Mouse (Mus musculus) erythroblast, embryonic 14.5 days (primary cell): ENCODE results near the gene Exoc6b. TPM values are rescaled to one million over a fixed set of nuclear protein-coding genes. Genes with fewer than 3 reads are reported as not detected.

Experiments used
- H3K27me3 ChIP-seq: 2 replicates; pipeline ENCODE4 v1.6.1; 2012; ENCODE audit warnings: inconsistent platforms; ENCODE audit not compliant: control insufficient read depth
- H3K36me3 ChIP-seq: 2 replicates; pipeline ENCODE4 v1.6.1; 2012; ENCODE audit warnings: mild to moderate bottlenecking, inconsistent platforms; ENCODE audit not compliant: control insufficient read depth
- H3K4me1 ChIP-seq: 2 replicates; pipeline ENCODE4 v1.6.1; 2012; ENCODE audit warnings: inconsistent platforms; ENCODE audit not compliant: control insufficient read depth
- H3K4me3 ChIP-seq: replicated peaks from 2 replicates; pipeline ENCODE3; 2012; ENCODE audit warnings: moderate library complexity, mild to moderate bottlenecking, inconsistent platforms
- H3K9me3 ChIP-seq: 2 replicates; pipeline ENCODE4 v1.6.1; 2012; ENCODE audit warnings: low read length, inconsistent platforms, mixed read lengths; ENCODE audit not compliant: control insufficient read depth
- GATA1 ChIP-seq: IDR thresholded peaks from 2 replicates; pipeline ENCODE4 v1.6.1; 2012; ENCODE audit warnings: low read length, inconsistent platforms, mixed read lengths
- TAL1 ChIP-seq: IDR thresholded peaks from 3 replicates; pipeline ENCODE4 v1.6.1; 2012; ENCODE audit warnings: low read length, inconsistent platforms, mixed read lengths
- polyA plus RNA-seq: library from polyadenylated mRNA; stranded (reverse); fragments of >175 nt; gene quantifications from 2 replicates; pipeline ENCODE4 v1.2.3, GENCODE M21; 2012

The Exoc6b gene
- polyA plus RNA-seq, 1 experiment, result not detected

GRCm38 (mm10) chr6:84583371-84583770 lies 485.9 kb downstream of the Exoc6b start:
- H3K9me3 ChIP-seq, result no peaks in the 10 kb centered on the region; the same call in 1 of the 2 replicates
- H3K4me3 ChIP-seq, result no peak overlapping the region
- H3K4me1 ChIP-seq, result no peaks in the 10 kb centered on the region
- H3K36me3 ChIP-seq, result no peaks in the 10 kb centered on the region
- H3K27me3 ChIP-seq, result peaks cover 87% of the 10 kb centered on the region
- TF ChIP-seq GATA1 (no peak), TAL1 (no peak)

DNA sequence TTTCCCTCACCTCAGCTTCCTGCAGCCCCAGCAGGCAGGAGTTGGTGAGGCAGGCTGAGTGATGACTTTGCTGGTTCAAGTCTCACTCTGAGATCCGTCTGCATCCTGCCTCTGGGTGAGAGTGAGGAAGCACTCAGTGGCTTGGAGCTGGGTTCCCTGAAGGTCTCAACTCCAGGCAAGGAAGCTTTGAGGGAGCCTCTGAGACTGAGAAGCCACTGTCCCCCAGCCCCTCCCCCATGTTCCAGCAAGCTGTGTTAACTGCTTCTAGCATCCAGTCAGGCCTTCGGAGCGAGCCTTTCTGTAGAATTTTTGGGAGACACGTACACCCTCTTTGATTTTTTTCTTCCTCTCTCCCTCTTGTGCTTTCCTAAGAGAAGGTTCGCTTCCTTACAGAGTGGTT lies 486.5 kb downstream of the Exoc6b start:
- TF ChIP-seq TAL1 (no peak), GATA1 (no peak)
- H3K4me3 ChIP-seq, result no peak overlapping the region
- H3K9me3 ChIP-seq, result no peaks in the 10 kb centered on the region; the same call in 1 of the 2 replicates
- H3K36me3 ChIP-seq, result no peaks in the 10 kb centered on the region
- H3K27me3 ChIP-seq, result peaks cover 82% of the 10 kb centered on the region
- no peaks in the 10 kb centered on the region for H3K4me1 ChIP-seq

DNA sequence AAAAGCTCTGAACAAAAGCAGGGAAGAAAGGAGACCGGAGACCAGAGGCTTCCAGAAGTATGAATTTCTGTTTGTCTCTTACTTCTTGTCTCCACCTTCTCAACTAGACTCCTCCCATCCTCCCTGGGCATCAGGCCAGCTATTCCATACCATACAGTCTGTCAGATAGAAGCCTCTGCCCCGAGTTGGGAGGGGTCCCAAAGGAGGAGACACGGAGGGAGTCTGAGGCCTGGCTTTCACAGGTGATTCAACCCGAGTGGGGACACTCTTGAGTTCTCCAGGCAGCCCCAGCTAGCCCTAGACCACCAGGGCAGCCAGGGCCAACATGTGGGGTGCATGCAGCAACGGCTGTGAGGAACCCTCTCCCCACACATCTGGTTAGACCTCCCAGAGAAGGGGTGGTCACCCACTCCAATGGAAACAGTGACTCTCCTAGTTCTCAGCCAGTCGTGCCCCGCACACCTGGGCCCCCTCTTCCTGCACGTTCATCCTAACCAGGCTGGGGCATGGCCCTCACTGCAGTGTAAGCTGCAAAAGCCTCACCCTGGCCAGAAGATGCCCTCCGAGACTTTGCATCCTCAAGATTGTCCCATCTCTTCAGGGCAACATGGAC lies 487.4 kb downstream of the Exoc6b start:
- Histone ChIP-seq H3K9me3 (no peaks in the 10 kb centered on the region; the same call in 1 of the 2 replicates), H3K36me3 (no peaks in the 10 kb centered on the region), H3K4me1 (no peaks in the 10 kb centered on the region), H3K4me3 (no peak overlapping the region), H3K27me3 (peaks cover 73% of the 10 kb centered on the region)
- TF ChIP-seq TAL1, result no peak
- TF ChIP-seq GATA1, result no peak

DNA sequence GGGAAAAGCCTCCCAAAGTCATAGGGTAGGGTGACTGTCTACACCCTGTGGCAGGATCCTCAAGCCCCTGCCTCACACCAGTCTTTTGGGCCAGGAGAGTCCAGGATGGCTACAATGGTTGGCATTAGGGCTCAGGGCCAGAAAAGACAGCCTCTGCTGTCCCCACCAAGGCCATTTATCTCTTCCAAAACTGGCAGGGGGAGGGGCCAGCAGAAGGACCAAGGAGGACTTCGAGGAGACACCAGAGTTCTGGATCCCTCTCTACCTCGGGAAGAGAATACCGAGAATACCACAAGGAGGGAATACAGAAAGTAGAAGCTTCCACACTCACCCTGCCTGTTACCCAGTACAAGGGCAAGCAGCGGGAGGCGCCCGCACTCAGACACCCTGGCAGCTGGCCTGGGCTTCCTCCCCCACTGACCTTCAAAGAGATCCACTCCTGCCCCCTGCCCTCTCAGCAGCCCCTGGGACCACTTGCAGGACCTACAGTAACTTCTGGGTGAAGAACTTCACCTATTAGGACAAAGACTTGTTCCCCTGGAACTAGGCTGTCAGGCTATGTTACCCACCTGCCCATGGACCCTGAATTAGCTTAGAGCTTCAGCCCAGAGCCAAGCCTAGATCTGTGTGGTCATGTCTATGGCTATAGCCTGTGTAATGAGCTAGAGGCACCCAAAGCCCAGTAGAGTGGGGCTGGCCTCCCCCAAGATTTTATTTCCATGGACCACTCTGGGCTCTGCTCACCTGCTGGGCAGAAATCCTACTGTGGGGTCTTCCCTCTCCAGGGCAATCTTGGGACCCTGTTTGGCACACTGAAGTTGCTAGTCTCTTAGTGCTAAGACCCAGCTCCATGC lies 488.1 kb downstream of the Exoc6b start:
- Histone ChIP-seq H3K36me3 (no peaks in the 10 kb centered on the region), H3K4me1 (no peaks in the 10 kb centered on the region), H3K9me3 (no peaks in the 10 kb centered on the region; the same call in 1 of the 2 replicates), H3K4me3 (no peak overlapping the region), H3K27me3 (peaks cover 66% of the 10 kb centered on the region)
- TF ChIP-seq GATA1, result no peak
- TF ChIP-seq TAL1, result no peak

- Histone ChIP-seq H3K4me3 (no peak overlapping the region), H3K27me3 (peaks cover 54% of the 10 kb centered on the region), H3K9me3 (no peaks in the 10 kb centered on the region), H3K4me1 (no peaks in the 10 kb centered on the region), H3K36me3 (no peaks in the 10 kb centered on the region)
- no peak for TF ChIP-seq GATA1
- no peak for TF ChIP-seq TAL1
Measured at GRCm38 (mm10) chr6:84579508-84579907, 489.8 kb downstream of the Exoc6b start.

GRCm38 (mm10) chr6:84578928-84579327 lies 490.4 kb downstream of the Exoc6b start:
- no peaks in the 10 kb centered on the region for H3K9me3 ChIP-seq
- TF ChIP-seq TAL1, result no peak
- TF ChIP-seq GATA1, result no peak
- H3K4me1 ChIP-seq, result no peaks in the 10 kb centered on the region
- H3K36me3 ChIP-seq, result no peaks in the 10 kb centered on the region
- H3K27me3 ChIP-seq, result peaks cover 50% of the 10 kb centered on the region
- H3K4me3 ChIP-seq, result no peak overlapping the region

- Histone ChIP-seq H3K4me1 (no peaks in the 10 kb centered on the region), H3K36me3 (no peaks in the 10 kb centered on the region), H3K4me3 (no peak overlapping the region), H3K27me3 (peaks cover 40% of the 10 kb centered on the region), H3K9me3 (no peaks in the 10 kb centered on the region)
- TF ChIP-seq GATA1 (no peak), TAL1 (no peak)
Measured at GRCm38 (mm10) chr6:84577898-84578297, 491.4 kb downstream of the Exoc6b start.

DNA sequence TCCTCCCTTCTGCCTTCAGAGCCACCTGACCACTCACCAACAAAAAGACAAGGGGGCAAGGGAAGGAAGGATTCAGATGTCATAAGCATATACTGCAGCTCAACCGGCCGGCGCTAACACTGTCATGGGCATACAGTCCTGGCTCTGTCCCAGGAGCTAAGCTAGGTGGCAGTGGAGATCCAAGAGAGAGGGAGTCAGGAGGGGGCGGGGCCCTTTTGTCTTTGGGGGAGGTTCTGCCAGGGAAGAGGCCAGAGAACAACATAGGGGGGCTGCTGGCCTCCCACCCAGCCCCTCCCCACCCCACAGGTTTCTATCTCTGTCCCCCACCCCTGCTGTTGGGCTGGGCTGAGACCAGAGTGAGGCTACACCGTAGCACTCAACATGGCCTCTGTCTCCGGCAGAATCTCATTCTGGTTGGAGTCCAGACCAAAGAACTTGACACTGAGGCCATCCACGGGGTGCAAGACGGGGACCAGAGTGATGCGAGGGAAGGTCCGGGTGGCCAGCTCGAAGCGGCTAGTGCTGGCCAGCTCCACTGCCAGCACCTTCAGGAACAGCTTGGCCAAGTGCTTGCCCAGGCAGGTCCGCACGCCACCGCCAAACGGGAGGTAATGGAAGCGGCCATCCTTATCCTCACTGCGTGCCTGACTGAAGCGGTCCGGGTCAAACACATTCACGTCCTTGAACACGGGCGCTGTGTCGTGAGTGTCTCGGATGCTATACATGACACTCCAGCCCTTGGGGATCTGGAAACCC lies 495.2 kb downstream of the Exoc6b start:
- Histone ChIP-seq H3K4me3 (no peak overlapping the region), H3K4me1 (no peaks in the 10 kb centered on the region), H3K9me3 (no peaks in the 10 kb centered on the region), H3K36me3 (no peaks in the 10 kb centered on the region), H3K27me3 (peaks cover 7% of the 10 kb centered on the region)
- TF ChIP-seq TAL1 (no peak), GATA1 (no peak)

GRCm38 (mm10) chr6:84570039-84570438 lies 499.3 kb downstream of the Exoc6b start:
- Histone ChIP-seq H3K36me3 (no peaks in the 10 kb centered on the region), H3K9me3 (no peaks in the 10 kb centered on the region), H3K27me3 (peaks cover 5% of the 10 kb centered on the region), H3K4me3 (no peak overlapping the region), H3K4me1 (no peaks in the 10 kb centered on the region)
- no peak for TF ChIP-seq GATA1
- no peak for TF ChIP-seq TAL1
